Mouse (Mus musculus): ENCODE measurements around the gene Cpsf3. TPM values are rescaled to one million over a fixed set of nuclear protein-coding genes. Genes with fewer than 3 reads are reported as not detected.

Gene Cpsf3
- 39.1 TPM for polyA plus RNA-seq (2012; fragmentation: generic; extraction: Trizol)
- long read RNA-seq, experiment 1, transcript Cpsf3-201 (18 exons, 2,499 nt): major isoform, 49 of 57 reads
- long read RNA-seq, experiment 1, partial matches to known transcripts: 3 of 57 reads
- long read RNA-seq, experiment 1, other reads (novel, unspliced or antisense): 5 of 57 reads
- long read RNA-seq, experiment 2, transcript Cpsf3-201 (18 exons, 2,499 nt): major isoform, 442 of 494 reads
- long read RNA-seq, experiment 2, partial matches to known transcripts: 8 of 494 reads
- long read RNA-seq, experiment 2, other reads (novel, unspliced or antisense): 44 of 494 reads

GRCm38 (mm10) chr12:21284761-21285441 lies at the start of gene Cpsf3:
Gene Cpsf3, plus strand, starts transcription at chr12:21285391.
- peaks cover 50% of the 10 kb centered on the region for H3K79me2 ChIP-seq (ENCODE audit: control insufficient read depth, insufficient read depth)
- H3K27me3 ChIP-seq (ENCODE audit: control insufficient read depth, insufficient read depth, insufficient read length): no peaks in the 10 kb centered on the region
- peaks cover 10% of the 10 kb centered on the region for H3K36me3 ChIP-seq (ENCODE audit: control insufficient read depth, insufficient read depth)
- peaks cover 21% of the 10 kb centered on the region for H3K79me3 ChIP-seq (ENCODE audit: low read depth)
- TF ChIP-seq FOSL1 (IDR thresholded peaks at IDR 0.05; ENCODE audit: insufficient read depth, low read length, poor library complexity, severe bottlenecking) (no peak), CEBPB (IDR thresholded peaks at IDR 0.05; ENCODE audit: low read depth) (no peak), CTCF (IDR thresholded peaks at IDR 0.05; ENCODE audit: control insufficient read depth, insufficient read depth, insufficient read length) (no peak), MAX (IDR thresholded peaks at IDR 0.05) (no peak), USF1 (IDR thresholded peaks at IDR 0.05; ENCODE audit: low read depth) (no peak)
- peak within 1 kb of the TSS; percentile 80 for H3K4me3 ChIP-seq (ENCODE audit: insufficient read depth, poor library complexity, severe bottlenecking)
- peak within 1 kb of the TSS; percentile 95 for H3ac ChIP-seq (ENCODE audit: control insufficient read depth, insufficient read length, low read depth)

GRCm38 (mm10) chr12:21241965-21242364 lies 43.2 kb upstream of the Cpsf3 start:
- H3K79me3 ChIP-seq (ENCODE audit: low read depth): no peaks in the 10 kb centered on the region
- no peak overlapping the region for H3K4me3 ChIP-seq (ENCODE audit: insufficient read depth, poor library complexity, severe bottlenecking)
- H3K36me3 ChIP-seq (ENCODE audit: control insufficient read depth, insufficient read depth): peaks cover 4% of the 10 kb centered on the region
- TF ChIP-seq MYOG (IDR thresholded peaks at IDR 0.05; ENCODE audit: control insufficient read depth, extremely low read depth, insufficient read length): no peak
- TF ChIP-seq MYOD1 (IDR thresholded peaks at IDR 0.05; ENCODE audit: control insufficient read depth, insufficient read length, low read depth): no peak
- no peak for TF ChIP-seq FOSL1 (IDR thresholded peaks at IDR 0.05; ENCODE audit: insufficient read depth, low read length, poor library complexity, severe bottlenecking)
- TF ChIP-seq USF1 (IDR thresholded peaks at IDR 0.05; ENCODE audit: low read depth): no peak
- TF ChIP-seq CEBPB (IDR thresholded peaks at IDR 0.05; ENCODE audit: low read depth): no peak
- no peak for TF ChIP-seq MAX (IDR thresholded peaks at IDR 0.05)
- no peak for TF ChIP-seq CTCF (IDR thresholded peaks at IDR 0.05; ENCODE audit: control insufficient read depth, insufficient read depth, insufficient read length)
- no peaks in the 10 kb centered on the region for H3K27me3 ChIP-seq (ENCODE audit: control insufficient read depth, insufficient read depth, insufficient read length)
- no peak overlapping the region for H3ac ChIP-seq (ENCODE audit: control insufficient read depth, insufficient read length, low read depth)
- H3K79me2 ChIP-seq (ENCODE audit: control insufficient read depth, insufficient read depth): no peaks in the 10 kb centered on the region

GRCm38 (mm10) chr12:21244375-21244960 lies 40.7 kb upstream of the Cpsf3 start:
- Histone ChIP-seq H3ac (ENCODE audit: control insufficient read depth, insufficient read length, low read depth) (no peak overlapping the region), H3K79me3 (ENCODE audit: low read depth) (no peaks in the 10 kb centered on the region), H3K36me3 (ENCODE audit: control insufficient read depth, insufficient read depth) (no peaks in the 10 kb centered on the region), H3K27me3 (ENCODE audit: control insufficient read depth, insufficient read depth, insufficient read length) (no peaks in the 10 kb centered on the region), H3K79me2 (ENCODE audit: control insufficient read depth, insufficient read depth) (no peaks in the 10 kb centered on the region), H3K4me3 (ENCODE audit: insufficient read depth, poor library complexity, severe bottlenecking) (no peak overlapping the region)
- TF ChIP-seq MYOD1 (IDR thresholded peaks at IDR 0.05; ENCODE audit: control insufficient read depth, insufficient read length, low read depth): no peak
- TF ChIP-seq MYOG (IDR thresholded peaks at IDR 0.05; ENCODE audit: control insufficient read depth, extremely low read depth, insufficient read length): no peak

- H3K4me3 ChIP-seq (ENCODE audit: insufficient read depth, poor library complexity, severe bottlenecking): no peak overlapping the region
- no peak overlapping the region for H3ac ChIP-seq (ENCODE audit: control insufficient read depth, insufficient read length, low read depth)
- H3K36me3 ChIP-seq (ENCODE audit: control insufficient read depth, insufficient read depth): peaks cover 7% of the 10 kb centered on the region
- H3K79me3 ChIP-seq (ENCODE audit: low read depth): no peaks in the 10 kb centered on the region
- no peak for TF ChIP-seq CTCF (IDR thresholded peaks at IDR 0.05; ENCODE audit: control insufficient read depth, insufficient read depth, insufficient read length)
- no peak for TF ChIP-seq USF1 (IDR thresholded peaks at IDR 0.05; ENCODE audit: low read depth)
- no peak for TF ChIP-seq MYOD1 (IDR thresholded peaks at IDR 0.05; ENCODE audit: control insufficient read depth, insufficient read length, low read depth)
- TF ChIP-seq MAX (IDR thresholded peaks at IDR 0.05): no peak
- no peak for TF ChIP-seq CEBPB (IDR thresholded peaks at IDR 0.05; ENCODE audit: low read depth)
- no peak for TF ChIP-seq MYOG (IDR thresholded peaks at IDR 0.05; ENCODE audit: control insufficient read depth, extremely low read depth, insufficient read length)
- no peak for TF ChIP-seq FOSL1 (IDR thresholded peaks at IDR 0.05; ENCODE audit: insufficient read depth, low read length, poor library complexity, severe bottlenecking)
- H3K27me3 ChIP-seq (ENCODE audit: control insufficient read depth, insufficient read depth, insufficient read length): no peaks in the 10 kb centered on the region
- H3K79me2 ChIP-seq (ENCODE audit: control insufficient read depth, insufficient read depth): no peaks in the 10 kb centered on the region
Observed at GRCm38 (mm10) chr12:21247711-21248392, 37.3 kb upstream of the Cpsf3 start.

GRCm38 (mm10) chr12:21260494-21261256 lies 24.5 kb upstream of the Cpsf3 start:
- no peaks in the 10 kb centered on the region for H3K79me3 ChIP-seq (ENCODE audit: low read depth)
- peaks cover 5% of the 10 kb centered on the region for H3K36me3 ChIP-seq (ENCODE audit: control insufficient read depth, insufficient read depth)
- TF ChIP-seq FOSL1 (IDR thresholded peaks at IDR 0.05; ENCODE audit: insufficient read depth, low read length, poor library complexity, severe bottlenecking) (no peak), CTCF (IDR thresholded peaks at IDR 0.05; ENCODE audit: control insufficient read depth, insufficient read depth, insufficient read length) (no peak), MAX (IDR thresholded peaks at IDR 0.05) (no peak), CEBPB (IDR thresholded peaks at IDR 0.05; ENCODE audit: low read depth) (no peak), MYOD1 (IDR thresholded peaks at IDR 0.05; ENCODE audit: control insufficient read depth, insufficient read length, low read depth) (no peak), USF1 (IDR thresholded peaks at IDR 0.05; ENCODE audit: low read depth) (no peak), MYOG (IDR thresholded peaks at IDR 0.05; ENCODE audit: control insufficient read depth, extremely low read depth, insufficient read length) (no peak)

More at GRCm38 (mm10) chr12:21260494-21261256, 24.5 kb upstream of the Cpsf3 start:
- Histone ChIP-seq H3K79me2 (ENCODE audit: control insufficient read depth, insufficient read depth) (no peaks in the 10 kb centered on the region), H3K27me3 (ENCODE audit: control insufficient read depth, insufficient read depth, insufficient read length) (no peaks in the 10 kb centered on the region), H3ac (ENCODE audit: control insufficient read depth, insufficient read length, low read depth) (no peak overlapping the region), H3K4me3 (ENCODE audit: insufficient read depth, poor library complexity, severe bottlenecking) (no peak overlapping the region)
